Mouse (Mus musculus) MEL (cell line): ENCODE measurements around the gene Flrt2.

Experiments used
- BHLHE40 ChIP-seq: IDR thresholded peaks from 2 replicates; pipeline ENCODE4 v1.6.1; 2012; ENCODE audit warnings: low read depth, mild to moderate bottlenecking, inconsistent platforms, low read length, improper control_type of control experiment, borderline replicate concordance
- CTCF ChIP-seq, 3 experiments: IDR thresholded peaks in 2 of 3; conservative IDR thresholded peaks in 1 of 3; 2 replicates each; pipeline ENCODE4 v1.5.1; 2011 to 2012; ENCODE audit warnings: low read length in 3 of 3, low read depth in 2 of 3, mild to moderate bottlenecking in 2 of 3, improper control_type of control experiment in 1 of 3, inconsistent platforms in 1 of 3, mixed read lengths in 1 of 3, moderate library complexity in 1 of 3; ENCODE audit not compliant: control insufficient read depth in 1 of 3, insufficient read depth in 1 of 3, poor library complexity in 1 of 3, severe bottlenecking in 1 of 3
- ELF1 ChIP-seq: IDR thresholded peaks from 2 replicates; pipeline ENCODE4 v1.6.1; 2014; ENCODE audit warnings: low read depth, mild to moderate bottlenecking, inconsistent platforms, low read length, improper control_type of control experiment, moderate library complexity
- GABPA ChIP-seq: IDR thresholded peaks from 2 replicates; pipeline ENCODE4 v1.6.1; 2012; ENCODE audit warnings: low read depth, mild to moderate bottlenecking, inconsistent platforms, low read length, improper control_type of control experiment, moderate library complexity
- KAT2A ChIP-seq: conservative IDR thresholded peaks from 2 replicates; pipeline ENCODE4 v1.6.1; 2012; ENCODE audit warnings: low read depth, low read length, improper control_type of control experiment, inconsistent platforms
- MAX ChIP-seq: IDR thresholded peaks from 2 replicates; pipeline ENCODE4 v1.6.1; 2011; ENCODE audit warnings: low read length, improper control_type of control experiment
- TAL1 ChIP-seq: IDR thresholded peaks from 2 replicates; pipeline ENCODE4 v1.6.1; 2012; ENCODE audit warnings: mild to moderate bottlenecking, inconsistent platforms, low read length, moderate library complexity, mixed read lengths
- TCF12 ChIP-seq: IDR thresholded peaks from 2 replicates; pipeline ENCODE4 v1.6.1; 2014; ENCODE audit warnings: low read depth, mild to moderate bottlenecking, inconsistent platforms, low read length, improper control_type of control experiment, moderate library complexity
- USF1 ChIP-seq: IDR thresholded peaks from 2 replicates; pipeline ENCODE4 v1.6.1; 2014; ENCODE audit warnings: low read depth, mild to moderate bottlenecking, inconsistent platforms, low read length, improper control_type of control experiment, moderate library complexity
- USF2 ChIP-seq, 2 experiments: IDR thresholded peaks; 2 replicates each; pipeline ENCODE4 v1.6.1; 2011 to 2012; ENCODE audit warnings: improper control_type of control experiment in 2 of 2, low read length in 2 of 2, borderline replicate concordance in 1 of 2, inconsistent platforms in 1 of 2, low read depth in 1 of 2, mild to moderate bottlenecking in 1 of 2; ENCODE audit not compliant: insufficient read depth in 1 of 2

DNA sequence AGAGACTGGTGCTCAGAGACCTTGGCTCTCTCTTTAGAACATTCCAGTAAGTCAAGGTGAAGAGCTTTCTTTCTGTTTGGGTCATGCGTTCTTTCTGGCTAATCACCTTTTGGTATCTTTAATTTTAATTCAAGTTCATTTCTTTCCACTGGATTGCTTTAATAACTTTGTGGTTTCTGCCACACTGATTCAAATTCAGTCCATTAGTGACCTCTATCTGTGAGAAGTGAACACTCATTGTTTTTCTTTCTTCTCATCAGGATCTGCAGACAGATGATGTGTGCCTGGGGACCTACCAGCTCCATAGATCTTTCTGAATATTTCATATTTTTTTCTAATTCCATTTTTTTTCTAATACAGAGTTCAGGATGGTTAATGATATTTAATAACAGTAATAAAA, 6.5 kb downstream of the Flrt2 start:
- TF ChIP-seq KAT2A (no peak), CTCF (IDR thresholded peaks at IDR 0.05 in 2 of 3, conservative IDR thresholded peaks at IDR 0.05 in 1 of 3; ENCODE audit: control insufficient read depth in 1 of 3, insufficient read depth in 1 of 3, low read depth in 2 of 3, low read length in 3 of 3, poor library complexity in 1 of 3, severe bottlenecking in 1 of 3) (no peak), USF2 (IDR thresholded peaks at IDR 0.05; ENCODE audit: borderline replicate concordance in 1 of 2, insufficient read depth in 1 of 2, low read depth in 1 of 2, low read length in 2 of 2) (no peak), GABPA (no peak), TAL1 (no peak), BHLHE40 (no peak), ELF1 (no peak), MAX (no peak), USF1 (no peak), TCF12 (no peak)
